Mouse (Mus musculus) lung, postnatal 0 days (tissue): ENCODE data around the gene Col8a2. TPM values are rescaled to one million over a fixed set of nuclear protein-coding genes. Genes with fewer than 3 reads are reported as not detected.

Experiments used
- ATAC-seq: fragments of 200-750 bp; cut with Nextera tagmentation; 2 replicates; pipeline ENCODE4 v1.8.0; 2017; ENCODE audit warnings: moderate library complexity
- DNase-seq: peaks from one replicate; pipeline ENCODE4 v3.0.0-alpha.2; 2016; ENCODE audit warnings: low spot score
- H3K27ac ChIP-seq: fragments of 300-500 bp; sonication (generic); 2 replicates; pipeline ENCODE4 v1.5.1; 2014; ENCODE audit warnings: antibody characterized with exemption, mild to moderate bottlenecking, low read length, mixed read lengths
- H3K27me3 ChIP-seq: fragments of 300-500 bp; sonication (generic); replicated peaks from 2 replicates; pipeline ENCODE4 v1.6.1; 2014; ENCODE audit warnings: low read length, mixed read lengths; ENCODE audit not compliant: insufficient read depth
- H3K36me3 ChIP-seq: fragments of 300-500 bp; sonication (generic); 2 replicates; pipeline ENCODE4 v1.6.1; 2014; ENCODE audit warnings: low read length, mixed read lengths; ENCODE audit not compliant: insufficient read depth
- H3K4me1 ChIP-seq: fragments of 300-500 bp; sonication (generic); 2 replicates; pipeline ENCODE4 v1.6.1; 2014; ENCODE audit warnings: antibody characterized with exemption, low read depth, low read length, mixed read lengths; ENCODE audit not compliant: insufficient read depth
- H3K4me2 ChIP-seq: fragments of 300-500 bp; sonication (generic); replicated peaks from 2 replicates; pipeline ENCODE4 v1.6.1; 2014; ENCODE audit warnings: low read depth, mild to moderate bottlenecking, low read length, moderate library complexity, mixed read lengths
- H3K4me3 ChIP-seq: fragments of 300-500 bp; sonication (generic); 2 replicates; pipeline ENCODE4 v1.5.1; 2014; ENCODE audit warnings: low read depth, low read length
- H3K9ac ChIP-seq: fragments of 300-500 bp; sonication (generic); replicated peaks from 2 replicates; pipeline ENCODE4 v1.6.1; 2014; ENCODE audit warnings: low read depth, mild to moderate bottlenecking
- H3K9me3 ChIP-seq: fragments of 300-500 bp; sonication (generic); 2 replicates; pipeline ENCODE4 v1.6.1; 2016; ENCODE audit warnings: low read length, mixed read lengths
- CTCF ChIP-seq: IDR thresholded peaks from 2 replicates; pipeline ENCODE4 v1.5.1; 2016; ENCODE audit warnings: antibody characterized with exemption, mild to moderate bottlenecking
- EP300 ChIP-seq: IDR thresholded peaks from 2 replicates; pipeline ENCODE4 v1.6.1; 2016; ENCODE audit warnings: antibody characterized with exemption, mild to moderate bottlenecking, control low read depth
- WGBS: fragments of 180-500 bp; shearing (Covaris S2); extraction: QIAGEN DNeasy Blood & Tissue Kit; methylation state at CpG from one replicate; pipeline ENCODE4 v1.1.7; 2014; 5-methylcytosine and 5-hydroxymethylcytosine counted together
- polyA plus RNA-seq: library from polyadenylated mRNA; unstranded; fragments of >200 nt; fragmentation: Nextera tagmentation; extraction: Ambion mirVana; gene quantifications from 2 replicates; pipeline ENCODE4 v1.2.1, GENCODE M21; 2015

The Col8a2 gene
- polyA plus RNA-seq, result 1.4 and 1.9 TPM in 2 replicates

DNA sequence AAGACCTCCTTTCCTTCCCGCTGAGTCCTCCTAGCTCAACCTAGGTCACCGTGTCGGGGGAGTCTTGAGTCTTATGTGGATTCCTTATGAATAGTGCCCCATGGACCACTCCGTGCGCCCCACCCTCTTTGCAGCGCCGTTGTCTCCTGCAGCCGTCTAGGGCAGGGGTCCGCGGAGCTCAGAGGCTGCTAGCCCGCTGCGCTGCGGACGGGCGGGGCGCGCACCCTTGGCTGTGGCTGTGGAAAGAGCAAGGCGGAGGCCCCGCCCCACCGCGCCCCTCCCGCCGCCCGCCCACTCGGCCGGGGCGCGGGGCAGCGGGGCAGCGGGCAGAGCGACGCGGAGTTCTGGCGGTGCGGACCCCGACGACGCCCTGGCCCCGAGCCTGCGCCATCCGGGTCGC is at the start of gene Col8a2:
Gene Col8a2 (plus strand): TSS at position 302 of the 400 bp plus-strand sequence.
- peak within 1 kb of the TSS; percentile 78 for H3K4me2 ChIP-seq
- H3K9me3 ChIP-seq, result no peaks in the 10 kb centered on the region
- peaks cover 21% of the 10 kb centered on the region; the same call in 1 of the 2 replicates for H3K27me3 ChIP-seq
- H3K9ac ChIP-seq, result no peak within 1 kb of the TSS
- DNase-seq, result no peak
- TF ChIP-seq EP300 (no peak), CTCF (no peak)
- H3K4me3 ChIP-seq, result peak within 1 kb of the TSS; percentile 38
- 1% methylated on average over 42 of the region's 42 CpGs for WGBS
- H3K4me1 ChIP-seq, result peaks cover 4% of the 10 kb centered on the region; the same call in 1 of the 2 replicates
- H3K27ac ChIP-seq, result no peak within 1 kb of the TSS
- ATAC-seq, result peak; percentile 81
- no peaks in the 10 kb centered on the region for H3K36me3 ChIP-seq

GRCm38 (mm10) chr4:126237721-126238242 is 48.8 kb upstream of the Col8a2 start:
- Histone ChIP-seq H3K4me3 (no peak overlapping the region), H3K36me3 (peaks cover 67% of the 10 kb centered on the region), H3K4me2 (no peak overlapping the region), H3K27ac (no peak overlapping the region), H3K9me3 (no peaks in the 10 kb centered on the region), H3K27me3 (no peaks in the 10 kb centered on the region), H3K9ac (no peak overlapping the region), H3K4me1 (no peaks in the 10 kb centered on the region)
- WGBS, result 61% methylated on average over 5 of the region's 5 CpGs
- TF ChIP-seq EP300 (no peak), CTCF (0 out of 2 replicates have a peak, but pooled peaks have one; percentile 3)
- peak; percentile 48 for DNase-seq
- ATAC-seq, result peak; percentile 48

DNA sequence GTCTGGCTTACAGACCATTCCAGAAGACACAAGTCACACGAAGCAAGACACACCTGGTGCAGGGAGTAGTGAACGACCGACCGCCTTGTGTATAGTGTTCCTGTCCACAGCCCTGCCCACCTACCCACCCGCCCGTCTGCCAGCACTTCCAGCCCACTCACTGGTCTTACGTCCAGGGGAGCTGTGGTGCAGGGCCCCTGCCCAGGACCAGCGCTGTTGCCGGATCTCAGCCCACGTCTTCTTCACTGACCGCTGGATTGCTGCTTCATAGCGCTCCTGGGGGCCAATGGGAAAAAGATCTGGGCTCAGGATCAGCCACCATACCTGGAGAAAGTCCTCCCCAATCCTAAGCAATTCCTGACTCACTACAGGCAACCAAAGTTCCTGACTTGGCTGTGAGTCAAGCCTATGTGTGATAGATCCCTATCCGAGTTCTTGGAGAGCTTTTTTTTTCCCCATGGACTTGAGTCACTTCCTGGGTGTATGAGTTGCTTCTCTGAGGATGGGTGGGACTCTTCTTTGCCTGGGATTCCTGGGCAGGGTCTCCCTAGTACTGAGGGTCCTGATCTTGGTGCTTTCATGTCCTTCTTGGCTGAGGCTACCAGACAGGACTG is 46.6 kb upstream of the Col8a2 start:
- 85% methylated on average over 13 of the region's 13 CpGs for WGBS
- peaks cover 45% of the 10 kb centered on the region for H3K36me3 ChIP-seq
- H3K9ac ChIP-seq, result no peak overlapping the region
- H3K4me3 ChIP-seq, result no peak overlapping the region
- no peak overlapping the region for H3K27ac ChIP-seq
- TF ChIP-seq CTCF (no peak), EP300 (no peak)
- no peaks in the 10 kb centered on the region for H3K9me3 ChIP-seq
- DNase-seq (no peak), ATAC-seq (no peak)
- no peaks in the 10 kb centered on the region for H3K27me3 ChIP-seq
- no peak overlapping the region for H3K4me2 ChIP-seq
- no peaks in the 10 kb centered on the region for H3K4me1 ChIP-seq

- ATAC-seq, result no peak
- peaks cover 32% of the 10 kb centered on the region for H3K36me3 ChIP-seq
Measured at GRCm38 (mm10) chr4:126241956-126242355, 44.6 kb upstream of the Col8a2 start.

GRCm38 (mm10) chr4:126242510-126242909 is 44.1 kb upstream of the Col8a2 start:
- Histone ChIP-seq H3K4me3 (no peak overlapping the region), H3K9me3 (no peaks in the 10 kb centered on the region), H3K27me3 (no peaks in the 10 kb centered on the region), H3K9ac (no peak overlapping the region), H3K36me3 (peaks cover 33% of the 10 kb centered on the region), H3K4me1 (no peaks in the 10 kb centered on the region), H3K27ac (no peak overlapping the region), H3K4me2 (no peak overlapping the region)
- DNase-seq, result no peak
- WGBS, result 83% methylated on average over 6 of the region's 6 CpGs
- no peak for ATAC-seq
- TF ChIP-seq CTCF, result no peak

More at GRCm38 (mm10) chr4:126241956-126242355, 44.6 kb upstream of the Col8a2 start:
- no peak for DNase-seq
- no peak overlapping the region for H3K27ac ChIP-seq
- no peak overlapping the region for H3K4me3 ChIP-seq
- 51% methylated on average over 8 of the region's 9 CpGs for WGBS
- TF ChIP-seq EP300, result no peak
- TF ChIP-seq CTCF, result no peak
- no peaks in the 10 kb centered on the region for H3K27me3 ChIP-seq
- H3K9ac ChIP-seq, result no peak overlapping the region
- H3K4me1 ChIP-seq, result no peaks in the 10 kb centered on the region
- no peaks in the 10 kb centered on the region for H3K9me3 ChIP-seq
- H3K4me2 ChIP-seq, result no peak overlapping the region

GRCm38 (mm10) chr4:126246202-126246889 is 40.2 kb upstream of the Col8a2 start:
- TF ChIP-seq CTCF (no peak), EP300 (no peak)
- H3K27ac ChIP-seq, result no peak overlapping the region
- DNase-seq (no peak), ATAC-seq (no peak)
- 0 out of 2 replicates have a peak, but pooled peaks cover 5% of the 10 kb centered on the region for H3K36me3 ChIP-seq
- no peaks in the 10 kb centered on the region for H3K27me3 ChIP-seq
- H3K4me3 ChIP-seq, result no peak overlapping the region
- no peak overlapping the region for H3K4me2 ChIP-seq
- no peak overlapping the region for H3K9ac ChIP-seq
- no peaks in the 10 kb centered on the region for H3K9me3 ChIP-seq
- peaks cover 3% of the 10 kb centered on the region; the same call in 1 of the 2 replicates for H3K4me1 ChIP-seq
- WGBS, result 74% methylated on average over 13 of the region's 13 CpGs
